In genomic region chr3:79738451-79738850, GRCm38 (mm10) we compare ENCODE assay signal across 10 mouse cellular contexts.
"Had no signal": no experiment of that assay in that cellular context is flagged by ENCODE, and none has a peak within 500 bp of the region (broad histone marks: within the 10 kb centered on the region; RNA-seq: fewer than 3 reads in every experiment).

No protein-coding gene starts in this region.

- DNase-seq: kidney, adult 8-10 months; kidney, postnatal 25 days; layer of hippocampus, postnatal 36 days; lung, embryonic 14.5 days; lung, postnatal 10 days; lung, postnatal 4 days; midbrain, embryonic 14.5 days; retina, postnatal 1 day; thymus, adult 2 months; thymus, postnatal 25 days had no signal
